8 mouse cellular contexts compared by ENCODE assay signal in the genomic region with DNA sequence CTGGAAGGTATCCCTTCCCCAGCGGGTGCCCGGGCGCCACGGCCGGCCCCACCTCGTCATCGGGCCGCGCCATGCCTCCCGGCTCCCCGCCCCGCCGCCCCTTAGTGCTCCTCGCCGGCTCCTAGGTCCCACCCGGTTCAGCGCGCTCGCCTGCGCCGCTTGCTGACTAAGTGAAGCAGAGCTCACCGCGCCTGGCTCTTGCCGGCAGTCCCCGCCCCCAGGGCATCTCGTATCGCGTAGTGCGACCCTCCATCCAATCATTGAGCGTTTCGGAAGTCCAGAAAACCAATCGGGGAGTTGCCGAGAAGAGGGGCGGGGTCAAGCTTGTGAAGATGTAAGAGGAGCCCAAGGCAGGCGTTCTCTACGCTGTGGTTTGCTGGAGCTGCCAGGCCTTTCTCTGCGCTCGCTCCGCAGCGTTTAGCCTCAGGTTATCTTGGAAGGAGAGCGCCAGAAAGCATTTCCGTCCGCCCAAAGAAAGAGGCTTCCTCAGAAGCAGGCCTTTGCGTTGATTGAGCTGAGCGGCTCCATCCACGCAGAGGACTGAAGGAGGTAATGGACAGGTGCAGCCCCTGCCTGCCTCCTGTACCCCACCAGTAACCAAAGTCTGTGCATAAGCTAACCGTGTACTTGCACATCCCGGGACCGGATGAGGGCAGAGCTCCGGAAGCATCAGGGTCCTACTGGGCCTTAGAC. TPM values are rescaled to one million over a fixed set of nuclear protein-coding genes. Genes with fewer than 3 reads are reported as not detected.
DNase-seq lines count a peak whose midpoint lies in the region; ATAC-seq and TF ChIP-seq lines count a peak whose summit lies in the region.

Gene Flvcr1, minus strand, starts transcription at position 138 of the 693 bp plus-strand sequence.

- WGBS in forebrain, embryonic 15.5 days, result under 1% methylated on average over 50 of the region's 50 CpGs
- under 1% methylated on average over 50 of the region's 50 CpGs for WGBS in lung, adult 2 months

- no peaks in the 10 kb centered on the region; the same call in 1 of the 2 replicates for H3K36me3 ChIP-seq in ES-E14 (ENCODE audit: control insufficient read depth, insufficient read depth, low read length, poor library complexity, severe bottlenecking)
- peaks cover 3% of the 10 kb centered on the region; the same call in 1 of the 2 replicates for H3K36me3 ChIP-seq in forebrain, embryonic 15.5 days

- peak; percentile 76 for TF ChIP-seq POLR2A in lung, adult 2 months (IDR thresholded peaks at IDR 0.05; ENCODE audit: borderline replicate concordance, extremely low read depth, low read depth, low read length)

- intact Hi-C loops in heart, postnatal 25 days (cut with DNase I), result loop anchor here (2.0 to 5.0 kb wide), 2 partner anchors 37 to 156 kb away; partner anchors contain the start of genes Nsl1 and Tatdn3

- peak within 1 kb of the TSS; percentile 85 for H3K9ac ChIP-seq in ES-E14 (ENCODE audit: insufficient read depth, low read depth, low read length, poor library complexity, severe bottlenecking)
- H3K9ac ChIP-seq in forebrain, embryonic 15.5 days (replicated peaks), result peak within 1 kb of the TSS; percentile 83

- peak within 1 kb of the TSS; percentile 97 for H3K4me2 ChIP-seq in forebrain, embryonic 15.5 days (replicated peaks)

- in situ Hi-C loops in ES-E14 (cut with MboI; ENCODE audit: low sequenced_read_pairs in 2 of 2, unreplicated experiment in 2 of 2), result no loop called here

- TF ChIP-seq CTCF in lung, adult 2 months (IDR thresholded peaks at IDR 0.05; ENCODE audit: insufficient read depth, low read length), result no peak

- H3K27me3 ChIP-seq in forebrain, embryonic 15.5 days, result no peaks in the 10 kb centered on the region

- peak; percentile 99 for ATAC-seq in forebrain, embryonic 15.5 days (replicated peaks)
- peak; percentile 98 for ATAC-seq in neutrophil, adult 5-6 weeks (ENCODE audit: extremely low read depth, insufficient number of reproducible peaks, low FRiP score, poor library complexity, severe bottlenecking)

- no peaks in the 10 kb centered on the region for H3K9me3 ChIP-seq in ES-E14 (ENCODE audit: control insufficient read depth, insufficient read depth, low read depth, low read length)
- H3K9me3 ChIP-seq in forebrain, embryonic 15.5 days, result no peaks in the 10 kb centered on the region

- H3K4me3 ChIP-seq in ES-E14 (ENCODE audit: insufficient read depth in 1 of 2, low read depth in 1 of 2, low read length in 2 of 2, poor library complexity in 1 of 2, severe bottlenecking in 1 of 2), result peak within 1 kb of the TSS; percentile 70 to 78
- peak within 1 kb of the TSS; percentile 87 for H3K4me3 ChIP-seq in forebrain, embryonic 15.5 days
- H3K4me3 ChIP-seq in lung, adult 2 months (replicated peaks; ENCODE audit: extremely low read depth, low read depth, low read length), result peak within 1 kb of the TSS; percentile 87

- peak; percentile 99 for DNase-seq in ES-E14 (ENCODE audit: low read depth, low spot score)
- peak; percentile 99 for DNase-seq in cerebellum, adult 11-12 months
- peak; percentile 98 for DNase-seq in heart, postnatal 25 days (ENCODE audit: low spot score)
- peak; percentile 98 to 99 for DNase-seq in layer of hippocampus, adult 18-20 months (ENCODE audit: low spot score in 2 of 2)
- peak; percentile 96 for DNase-seq in lung, adult 2 months
- DNase-seq in thymus, adult 18-20 months, result peak; percentile 98 to 99

- no peaks in the 10 kb centered on the region for H3K4me1 ChIP-seq in ES-E14 (ENCODE audit: control insufficient read depth in 2 of 2, insufficient read depth in 2 of 2, low read length in 2 of 2, poor library complexity in 1 of 2)
- H3K4me1 ChIP-seq in forebrain, embryonic 15.5 days, result peaks cover 26% of the 10 kb centered on the region
- peaks cover 8% of the 10 kb centered on the region for H3K4me1 ChIP-seq in lung, adult 2 months (ENCODE audit: control insufficient read depth, insufficient read depth, low read length)

- H3K27ac ChIP-seq in ES-E14 (ENCODE audit: insufficient read depth, low read depth, low read length, poor library complexity, severe bottlenecking), result peak within 1 kb of the TSS; percentile 89
- peak within 1 kb of the TSS; percentile 89 for H3K27ac ChIP-seq in forebrain, embryonic 15.5 days (replicated peaks)

TF ChIP-seq in ES-E14, 5 proteins besides CTCF, POLR2A, EP300 and RAD21:
- TF ChIP-seq HCFC1 (IDR thresholded peaks at IDR 0.05; ENCODE audit: borderline replicate concordance, insufficient read depth, low read length) (peak; percentile 65), ZNF384 (IDR thresholded peaks at IDR 0.05; ENCODE audit: low read depth, low read length) (no peak), MAFK (IDR thresholded peaks at IDR 0.05; ENCODE audit: insufficient read depth, low read depth, low read length) (peak; percentile 50; the same call in 1 of the 2 replicates), ZC3H11A (IDR thresholded peaks at IDR 0.05; ENCODE audit: borderline replicate concordance, low read depth, low read length) (no peak)

RNA-seq across cellular contexts. Expression of gene Flvcr1, which starts in this region (rescaled TPM):
- total RNA-seq in ES-E14 (2012; rRNA removed), result 20.5 and 23.5 TPM in 2 replicates
- 6.9 and 8.1 TPM in 2 replicates for polyA plus RNA-seq in forebrain, embryonic 15.5 days (2015; fragmentation: Nextera tagmentation; extraction: Ambion mirVana)
- 1 to 10 TPM; 5.3 to 5.5 TPM for total RNA-seq in heart, postnatal 25 days (2021)
- total RNA-seq in layer of hippocampus, adult 18-20 months (2021), result 10 to 100 TPM; 15.3 to 15.8 TPM
- polyA plus RNA-seq in lung, adult 2 months (2012; rRNA removed), result 19.9 and 26.1 TPM in 2 replicates
- 48.7 and 55.7 TPM in 2 replicates for total RNA-seq in neutrophil, adult 5-6 weeks (2017)

Comparison
In these comparisons a context has a peak if more than half of its experiments do, and no peak if none do; other contexts are left out.
1. Peak in every context shown above with its lines: DNase-seq, ATAC-seq, H3K4me3 ChIP-seq and H3K27ac ChIP-seq.